Mouse (Mus musculus) adrenal gland, adult (tissue): Measurements from ENCODE around the gene Pnpla5.

Experiments
- DNase-seq, 2 experiments: peaks; one replicate each; pipeline ENCODE4 v3.0.0; 2022 to 2023; ENCODE audit warnings: low spot score in 1 of 2; ENCODE audit not compliant: inconsistent age in 2 of 2

Gene Pnpla5

DNA sequence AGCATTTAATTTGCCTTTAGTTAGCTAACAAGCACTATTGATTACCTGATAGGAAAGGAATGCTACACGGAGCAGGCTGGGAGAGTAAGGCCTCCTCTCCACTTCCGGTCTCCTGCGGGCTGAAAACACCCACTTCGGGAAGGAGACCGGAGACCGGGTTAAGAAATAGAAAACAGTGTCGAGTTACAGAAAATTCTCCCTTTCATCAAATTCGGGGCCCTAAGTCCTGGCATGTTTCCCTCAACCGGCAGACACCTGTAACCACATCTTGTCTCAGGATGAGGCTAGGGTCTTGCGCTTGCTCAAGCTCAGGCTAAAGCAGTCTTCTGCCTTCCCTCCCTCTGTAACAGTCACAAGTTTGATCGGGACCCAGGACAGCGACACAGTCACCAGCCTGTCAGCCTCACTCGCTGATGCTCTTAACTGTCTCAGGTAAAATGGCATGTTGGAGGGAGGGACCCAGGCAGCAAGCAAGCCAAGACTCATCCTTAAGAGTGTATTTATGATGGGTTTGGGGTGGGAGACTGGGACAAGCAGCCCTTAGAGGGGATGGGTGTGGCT lies 52.8 kb downstream of the Pnpla5 start:
- DNase-seq = no peak

- DNase-seq = no peak
Observed at GRCm38 (mm10) chr15:84069455-84070050, 53.4 kb downstream of the Pnpla5 start.

DNA sequence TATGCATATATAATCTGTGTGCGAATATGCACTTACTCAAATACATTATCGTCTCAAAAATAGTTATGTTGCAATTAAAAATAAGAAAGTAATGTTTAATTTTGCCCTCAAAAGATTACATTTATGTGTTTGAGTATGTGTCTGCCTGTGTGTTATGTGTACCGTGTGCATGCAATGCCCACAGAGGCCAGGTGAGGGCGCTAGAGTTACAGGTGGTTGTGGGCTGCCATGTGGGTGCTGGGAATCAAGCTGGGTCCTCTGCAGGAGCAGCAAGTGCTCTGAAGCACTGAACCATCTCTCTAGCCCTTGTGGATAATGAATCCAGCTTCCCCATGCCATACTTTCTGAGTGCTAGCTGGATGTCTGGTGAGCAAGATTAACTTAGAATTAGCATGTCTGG lies 57.3 kb downstream of the Pnpla5 start:
- DNase-seq = no peak

DNA sequence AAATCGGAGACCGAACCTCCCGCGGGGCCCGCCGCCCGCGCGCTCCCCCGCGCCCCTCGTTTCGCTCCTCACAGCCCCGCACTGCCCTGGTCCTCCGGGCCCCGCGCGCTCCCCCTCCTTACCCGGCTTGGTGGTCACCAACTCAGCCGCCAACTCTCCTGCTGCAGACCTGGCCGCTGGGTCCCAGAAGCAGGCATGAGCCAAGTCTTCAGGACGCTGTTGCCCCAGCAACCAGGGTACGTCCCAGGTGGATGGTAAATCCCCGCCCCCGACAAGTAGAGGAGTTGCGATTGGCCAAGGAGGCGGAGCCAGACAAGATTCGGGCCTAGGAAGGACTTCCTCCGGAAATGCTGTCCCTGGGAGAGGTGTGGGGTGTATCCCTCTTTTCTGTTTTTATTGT lies 57.8 kb downstream of the Pnpla5 start, which contains the start of gene Efcab6:
TSS of gene Efcab6 (minus strand) at position 240 of the 400 bp plus-strand sequence.
- DNase-seq = no peak
